Mouse (Mus musculus): ENCODE results near the gene C530025M09Rik. TPM values are rescaled to one million over a fixed set of nuclear protein-coding genes. Genes with fewer than 3 reads are reported as not detected.

Gene C530025M09Rik
- total RNA-seq (2014; fragmentation: Nextera tagmentation) (not detected in 2 replicates), total RNA-seq (2017) (not detected in 2 replicates)

DNA sequence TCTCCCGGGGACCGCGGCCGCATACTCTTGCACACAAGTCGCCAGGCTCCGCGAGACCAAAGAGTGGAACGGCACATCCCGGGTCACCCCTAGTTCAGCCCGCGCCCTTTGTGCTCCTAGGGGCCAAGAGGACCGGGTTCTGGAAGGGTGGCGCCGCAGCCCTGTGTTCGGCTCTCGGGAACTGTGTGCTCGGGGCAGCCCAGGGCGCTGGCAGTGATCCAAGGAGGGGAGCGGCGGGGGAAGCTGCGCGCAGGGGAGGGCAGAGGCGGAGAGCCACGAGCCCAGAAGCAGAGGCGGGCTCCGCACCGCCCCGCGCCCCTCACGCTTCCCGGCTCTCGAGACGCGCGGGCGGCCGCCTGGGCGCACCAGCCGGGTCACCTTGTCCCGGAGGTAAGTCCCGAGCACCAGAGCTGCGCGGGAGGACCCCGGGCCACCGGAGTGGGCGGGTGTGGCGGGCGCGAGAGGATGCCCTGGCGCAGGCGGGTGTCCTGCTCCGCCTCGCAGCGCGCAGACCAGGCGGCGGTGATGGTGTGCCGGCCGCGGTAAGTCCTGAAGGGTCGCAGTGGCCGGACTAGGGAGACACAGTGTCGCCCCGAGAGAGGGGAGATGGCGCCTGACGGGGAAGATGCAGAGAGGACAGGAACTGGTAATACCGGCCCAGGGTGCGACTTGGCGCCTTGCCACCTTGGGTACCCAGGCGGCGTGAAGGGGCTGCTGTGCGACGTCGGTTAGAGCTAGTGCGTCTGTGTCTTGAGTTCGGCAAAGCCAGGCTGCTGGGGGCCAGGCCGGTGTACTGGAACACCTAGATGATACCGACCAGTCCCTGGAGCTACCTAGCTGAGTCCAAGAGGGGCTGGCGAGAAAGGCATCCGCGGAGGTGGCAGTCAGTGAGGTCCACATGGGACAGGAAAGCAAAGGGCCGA is at the start of gene C530025M09Rik:
C530025M09Rik (minus strand) TSS at position 678 of the 923 bp plus-strand sequence.
- ATAC-seq (replicated peaks; ENCODE audit: low FRiP score, low TSS enrichment, poor library complexity, severe bottlenecking) = no peak

DNA sequence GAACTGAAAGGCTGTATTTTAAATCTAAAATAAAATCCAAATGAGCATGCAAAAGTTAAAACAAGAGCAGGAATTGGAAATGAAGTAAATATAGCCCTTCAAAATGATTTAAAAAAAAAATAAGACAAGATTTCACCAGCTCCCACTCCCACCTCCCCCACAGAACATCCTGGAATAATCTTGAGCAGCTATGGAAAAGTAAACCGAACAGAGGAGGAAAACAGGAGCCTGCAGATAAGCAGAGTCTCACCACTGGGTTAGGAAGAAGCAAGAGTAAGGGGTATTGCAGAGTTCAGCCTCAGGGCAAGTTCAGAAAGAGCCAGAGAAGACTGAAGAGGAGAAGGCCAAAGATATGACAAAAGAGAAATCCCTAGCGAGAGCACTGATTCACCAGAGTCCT is 46.9 kb upstream of the C530025M09Rik start:
- ATAC-seq (replicated peaks; ENCODE audit: low FRiP score, low TSS enrichment, poor library complexity, severe bottlenecking) = no peak

DNA sequence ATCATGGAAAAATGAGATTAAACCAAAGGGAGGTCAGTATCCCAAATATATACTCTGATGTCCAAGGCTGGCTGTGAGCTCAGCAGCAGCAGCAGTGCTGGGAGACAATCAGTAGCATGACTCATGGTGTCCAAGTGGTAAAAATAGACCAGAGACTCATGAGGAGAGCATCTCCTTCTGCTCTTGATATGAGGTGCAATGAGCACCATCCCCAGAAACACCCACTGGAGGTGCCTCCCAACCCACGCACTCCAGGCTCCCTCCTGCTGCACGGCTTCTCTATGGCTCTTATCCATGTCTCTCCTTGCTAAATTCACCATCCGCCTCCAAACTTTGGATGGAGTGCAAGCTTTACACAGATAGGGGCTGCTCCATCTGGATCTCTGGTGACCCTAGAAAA is 42.3 kb upstream of the C530025M09Rik start:
- no peak for ATAC-seq (replicated peaks; ENCODE audit: low FRiP score, low TSS enrichment, poor library complexity, severe bottlenecking)

DNA sequence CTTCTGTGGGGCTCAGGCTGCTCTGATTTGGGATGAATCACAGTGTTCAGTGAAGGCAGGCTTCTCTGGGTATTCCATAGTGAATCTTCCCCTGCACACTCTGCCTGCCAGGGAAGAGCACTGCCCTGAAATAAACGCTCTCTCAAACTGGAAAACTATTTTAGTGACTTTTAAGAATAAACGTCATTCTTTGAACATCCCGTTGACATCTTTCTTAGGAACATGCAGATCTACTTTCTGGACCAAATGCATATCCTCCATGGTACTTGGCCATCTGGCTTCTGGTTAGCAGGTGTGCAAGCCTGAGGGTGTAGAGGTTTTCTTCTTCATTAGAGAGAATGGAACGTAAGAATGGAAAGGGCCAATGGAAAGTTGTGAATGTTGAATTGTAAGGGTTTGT is 41.5 kb upstream of the C530025M09Rik start:
- ATAC-seq (replicated peaks; ENCODE audit: low FRiP score, low TSS enrichment, poor library complexity, severe bottlenecking) = no peak

DNA sequence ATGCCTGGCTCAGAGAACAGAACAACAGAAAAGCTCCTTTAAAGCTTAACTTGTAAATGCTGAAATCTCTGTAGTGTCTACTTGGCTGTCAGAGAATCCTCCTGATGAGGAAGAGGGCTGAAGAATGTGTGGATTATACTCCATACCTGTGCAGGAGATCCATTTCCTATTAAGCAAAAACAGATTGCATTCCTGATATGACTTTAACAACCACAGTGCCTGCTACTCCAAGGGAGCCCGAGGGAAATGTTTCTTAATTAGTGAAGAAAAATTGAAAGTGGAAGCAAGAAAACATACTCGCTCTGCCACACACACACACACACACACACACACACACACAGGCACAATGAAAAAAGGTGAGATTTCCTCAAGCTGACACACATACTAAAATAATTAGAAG is 39.5 kb upstream of the C530025M09Rik start:
- ATAC-seq (replicated peaks; ENCODE audit: low FRiP score, low TSS enrichment, poor library complexity, severe bottlenecking) = no peak

DNA sequence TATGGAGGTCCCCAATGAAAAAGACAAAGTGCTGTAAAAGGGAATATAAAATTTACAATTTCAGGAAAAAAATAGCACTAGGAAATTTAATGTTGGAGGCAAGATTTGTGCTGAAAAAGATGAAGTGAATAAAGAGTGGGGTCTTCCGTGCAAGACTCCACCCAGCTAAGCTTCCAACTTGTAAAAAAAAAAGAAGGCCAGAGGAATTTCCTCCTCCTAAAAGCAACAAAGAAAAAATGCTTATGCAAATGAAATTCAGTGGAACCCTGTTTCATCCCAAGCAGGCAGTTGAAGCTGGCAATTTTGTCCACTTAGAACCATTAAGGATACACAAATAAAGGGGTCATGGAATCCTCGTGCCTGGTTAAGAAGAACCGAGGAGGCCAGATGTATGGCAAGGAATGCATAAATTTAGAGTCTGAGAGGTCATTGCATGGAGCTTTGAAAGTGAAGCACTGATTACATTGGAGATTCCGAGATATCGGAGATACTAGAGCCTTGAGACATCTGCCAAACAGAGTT is 35.0 kb upstream of the C530025M09Rik start:
- ATAC-seq (replicated peaks; ENCODE audit: low FRiP score, low TSS enrichment, poor library complexity, severe bottlenecking) = no peak

DNA sequence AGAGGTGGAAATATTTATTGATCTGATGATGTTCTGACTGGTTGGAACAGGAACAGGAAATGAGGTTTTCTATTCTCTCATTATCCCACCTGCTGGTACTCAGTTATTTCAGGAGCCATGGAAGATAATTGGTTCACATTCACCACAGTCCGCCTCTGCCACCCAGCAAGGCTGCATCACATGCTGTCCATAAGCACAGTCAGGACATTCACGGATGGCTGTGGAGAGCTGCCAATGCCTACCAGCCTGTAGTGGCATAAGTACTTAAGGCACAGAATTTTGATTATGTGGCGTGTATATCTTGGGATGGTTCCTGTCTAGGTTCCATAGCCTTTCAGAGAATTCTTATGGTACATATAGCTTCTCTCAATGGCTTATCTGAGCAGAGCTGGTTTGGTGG is 30.0 kb upstream of the C530025M09Rik start:
- no peak for ATAC-seq (replicated peaks; ENCODE audit: low FRiP score, low TSS enrichment, poor library complexity, severe bottlenecking)

DNA sequence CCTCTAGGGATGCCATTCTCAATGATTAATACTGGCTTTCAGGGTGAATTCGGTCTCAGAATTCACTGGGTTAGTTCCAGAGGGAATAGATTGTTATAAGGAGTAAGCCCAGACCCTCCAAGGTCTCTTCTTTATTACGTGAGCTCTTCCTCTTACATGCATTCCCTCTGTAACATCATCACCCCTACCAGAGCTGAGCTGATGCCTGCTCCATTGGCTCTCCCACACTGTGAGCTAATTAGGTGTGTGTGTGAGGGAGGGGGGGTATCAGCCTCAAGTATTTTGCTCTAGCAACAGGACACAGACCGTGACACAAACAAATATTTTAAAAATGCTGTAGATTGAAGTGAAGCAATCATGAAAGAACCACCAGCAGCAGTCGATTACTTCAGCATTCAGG is 17.8 kb upstream of the C530025M09Rik start:
- ATAC-seq (replicated peaks; ENCODE audit: low FRiP score, low TSS enrichment, poor library complexity, severe bottlenecking) = no peak

DNA sequence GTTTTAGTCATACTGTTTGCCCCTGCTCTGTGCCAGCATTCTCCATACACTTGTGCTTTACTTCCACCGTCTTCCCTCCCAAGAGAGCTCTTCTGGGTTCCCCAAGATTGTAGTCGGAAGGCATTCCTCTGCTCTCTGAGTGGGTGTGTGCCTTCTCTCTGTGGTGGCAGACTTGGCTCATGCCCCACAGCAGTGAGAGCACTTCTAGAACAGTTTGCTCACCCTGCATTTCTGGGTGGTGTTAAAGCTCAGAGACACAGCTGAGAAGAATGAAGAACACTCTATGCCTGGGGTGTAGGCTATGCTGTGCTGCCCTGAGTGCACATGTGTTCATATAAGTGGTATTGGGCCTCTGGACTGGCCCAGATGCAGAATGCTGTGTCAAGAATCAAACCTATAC is 13.6 kb upstream of the C530025M09Rik start:
- no peak for ATAC-seq (replicated peaks; ENCODE audit: low FRiP score, low TSS enrichment, poor library complexity, severe bottlenecking)

DNA sequence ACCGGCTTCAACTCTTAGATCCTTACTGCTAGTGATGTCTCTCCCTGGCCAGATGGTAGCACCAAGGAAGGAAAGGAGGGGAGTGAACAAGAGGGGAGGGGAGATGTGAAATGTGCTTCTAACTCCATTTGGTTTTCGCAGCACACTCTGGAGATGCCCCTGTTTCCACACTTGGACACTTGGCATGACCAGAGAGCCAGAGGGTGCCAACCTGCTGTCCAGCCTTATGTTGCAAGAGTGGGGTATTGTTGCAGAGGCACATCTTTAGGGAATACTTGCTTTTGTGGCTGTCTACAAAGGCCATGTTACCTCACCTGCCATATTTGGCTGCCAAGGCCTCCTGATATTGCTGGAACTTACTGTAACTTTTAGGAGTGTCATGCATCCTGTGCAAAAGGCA is 8.7 kb upstream of the C530025M09Rik start:
- ATAC-seq (replicated peaks; ENCODE audit: low FRiP score, low TSS enrichment, poor library complexity, severe bottlenecking) = no peak

DNA sequence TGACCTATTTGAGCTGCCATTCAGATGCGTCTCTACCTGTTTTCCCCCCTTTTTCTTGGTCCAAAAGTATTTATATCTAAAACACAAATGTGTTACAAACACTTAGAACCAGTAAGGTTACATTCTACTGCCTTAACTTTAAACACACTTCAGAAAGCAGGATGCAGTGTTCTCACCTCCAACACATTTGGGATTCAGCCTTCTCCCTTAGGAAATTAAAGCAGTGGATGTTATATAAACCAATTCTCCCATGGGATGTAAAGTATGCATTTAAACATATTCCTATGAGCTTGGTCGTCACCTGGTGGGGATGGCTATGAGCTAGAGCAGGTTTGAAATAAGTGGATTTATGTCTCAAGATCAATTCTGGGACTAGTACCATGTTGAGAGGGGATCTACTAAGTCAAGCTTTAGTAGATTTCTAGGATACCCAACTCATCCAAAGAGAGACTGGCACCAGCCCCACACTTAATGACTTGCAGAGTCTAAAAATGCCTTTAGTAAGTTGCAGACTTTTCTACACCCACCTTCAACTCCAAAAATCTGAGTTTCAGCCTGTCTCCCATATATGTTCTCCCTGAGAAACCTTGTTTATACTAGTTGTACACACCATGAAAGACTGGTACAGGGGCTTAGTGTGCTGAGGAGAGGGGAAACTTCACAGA is 5.6 kb upstream of the C530025M09Rik start:
- ATAC-seq (replicated peaks; ENCODE audit: low FRiP score, low TSS enrichment, poor library complexity, severe bottlenecking) = no peak

DNA sequence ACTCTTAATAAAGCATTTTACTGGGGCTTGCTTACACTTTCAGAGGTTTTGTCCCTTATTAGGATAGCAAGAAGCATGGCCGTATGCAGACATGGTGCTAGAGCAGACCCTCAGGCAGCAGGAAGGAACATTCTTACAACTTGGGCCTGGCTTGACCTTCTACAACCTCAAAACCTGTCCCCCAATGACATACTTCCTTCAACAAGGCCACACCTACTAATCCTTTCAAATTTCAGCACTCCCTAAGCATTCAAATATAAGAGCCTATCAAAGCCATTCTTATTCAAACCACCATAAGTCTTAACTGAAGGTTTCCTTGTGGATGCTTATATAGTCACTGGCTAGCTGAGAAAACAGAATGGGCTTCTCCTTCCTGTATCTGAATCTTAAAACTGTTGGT is 4.1 kb upstream of the C530025M09Rik start:
- ATAC-seq (replicated peaks; ENCODE audit: low FRiP score, low TSS enrichment, poor library complexity, severe bottlenecking) = no peak

DNA sequence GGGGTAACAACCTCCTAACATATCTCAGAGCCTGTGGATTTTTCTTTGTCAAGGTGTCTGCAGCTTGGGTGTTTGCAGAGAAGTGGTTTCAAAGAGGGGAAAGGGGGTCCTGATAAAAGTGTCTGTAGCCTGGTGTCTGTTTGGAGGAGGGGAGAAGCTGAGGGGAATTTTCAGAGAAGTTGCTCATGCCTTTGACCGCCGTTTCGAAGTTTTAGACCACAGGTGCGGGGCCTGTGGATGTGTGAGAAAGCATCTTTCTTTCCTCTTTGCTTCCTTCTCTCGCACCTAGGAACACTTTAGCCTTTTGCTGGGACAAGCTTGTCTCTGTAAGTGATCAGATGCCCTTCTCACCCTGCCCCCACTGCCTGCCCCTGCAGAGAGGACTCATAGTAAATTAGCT is 1.3 kb upstream of the C530025M09Rik start:
- no peak for ATAC-seq (replicated peaks; ENCODE audit: low FRiP score, low TSS enrichment, poor library complexity, severe bottlenecking)

DNA sequence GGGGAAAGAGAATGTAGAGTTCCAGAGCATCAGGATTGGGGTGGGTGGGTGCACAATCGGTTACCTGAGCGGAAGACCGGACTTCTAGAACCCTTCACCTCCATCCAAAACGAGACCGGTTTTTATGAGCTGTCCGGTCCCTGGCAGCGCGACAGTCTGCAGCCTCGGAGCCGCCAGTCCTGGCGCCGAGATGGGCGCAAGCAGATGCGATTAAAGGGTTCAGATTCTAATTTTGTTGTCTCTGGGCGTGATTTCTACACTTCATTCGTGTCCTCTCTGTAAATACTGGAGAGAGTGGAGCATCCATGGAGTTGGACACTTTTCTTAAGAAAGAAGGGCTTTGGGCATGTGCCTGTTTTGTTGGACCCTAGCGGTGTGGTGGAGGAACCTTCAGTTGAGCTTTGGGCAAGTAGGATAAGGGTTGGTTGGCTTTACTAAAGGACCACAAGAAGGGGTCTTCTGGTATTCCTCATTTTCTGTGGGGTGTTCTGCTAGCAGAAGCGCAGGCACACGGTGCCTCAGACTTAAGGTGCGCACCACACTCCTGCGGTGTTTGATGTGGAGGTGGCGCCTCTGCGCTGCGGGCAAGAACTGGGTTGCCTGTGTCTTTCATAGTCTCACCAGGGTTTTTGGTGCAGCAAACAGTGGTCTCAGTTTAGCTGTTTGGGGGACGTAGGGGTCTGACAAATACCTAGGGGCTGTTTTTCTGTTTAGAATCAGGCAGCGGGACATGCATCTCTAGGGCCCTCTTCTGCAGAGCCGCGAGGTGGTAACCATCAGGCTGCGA is 639 bp upstream of the C530025M09Rik start:
- ATAC-seq (replicated peaks; ENCODE audit: low FRiP score, low TSS enrichment, poor library complexity, severe bottlenecking) = no peak

DNA sequence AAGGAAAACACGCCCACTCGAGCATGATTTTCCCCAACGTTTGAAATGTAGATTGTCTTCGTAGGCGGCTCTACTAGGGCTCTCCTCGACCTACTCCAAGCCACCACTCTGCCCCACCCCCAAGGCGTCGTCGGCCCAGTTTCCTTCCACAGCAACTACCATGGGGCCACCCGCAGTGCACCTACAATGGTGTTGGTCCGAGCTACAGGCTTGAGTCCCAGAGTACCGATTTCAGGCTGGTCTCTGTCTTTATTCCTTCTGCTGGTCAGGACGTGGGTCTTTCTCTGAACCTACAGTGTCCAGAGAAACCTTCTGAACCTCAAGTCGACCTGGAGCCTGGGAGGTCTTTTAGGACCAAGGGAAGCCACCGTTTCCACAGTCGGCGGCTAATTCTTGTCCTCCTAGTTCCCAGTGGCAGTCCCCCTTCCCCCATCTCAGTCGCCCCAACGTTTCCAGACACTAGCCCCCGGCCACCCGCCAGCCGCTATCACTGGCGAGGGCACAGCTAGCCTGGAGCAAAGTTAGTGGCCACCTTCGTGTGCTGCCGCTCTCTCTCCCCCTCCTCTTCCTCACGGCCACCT is 968 bp downstream of the C530025M09Rik start:
- ATAC-seq (replicated peaks; ENCODE audit: low FRiP score, low TSS enrichment, poor library complexity, severe bottlenecking) = no peak

DNA sequence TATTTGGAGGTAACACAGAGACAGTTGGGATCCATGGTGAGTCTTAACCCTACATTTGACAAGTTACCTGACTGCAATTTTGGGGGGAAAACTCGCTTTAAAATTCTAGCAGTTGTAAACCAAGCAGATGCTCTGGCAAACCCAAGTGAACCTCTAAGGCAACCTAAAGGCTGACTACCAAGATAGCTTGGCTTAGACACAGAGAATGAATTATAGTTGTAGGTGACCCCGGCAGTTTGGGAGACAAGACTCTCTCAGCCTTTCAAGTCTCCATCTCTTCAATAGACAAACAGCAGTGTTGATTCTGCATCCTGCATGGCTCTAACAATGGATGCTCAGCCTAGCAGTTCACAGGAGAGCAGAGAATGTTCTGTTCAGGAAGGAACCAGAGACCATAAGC is 2.1 kb downstream of the C530025M09Rik start, which contains the start of gene Syndig1:
Syndig1 (plus strand) TSS at position 301 of the 400 bp plus-strand sequence.
- ATAC-seq (replicated peaks; ENCODE audit: low FRiP score, low TSS enrichment, poor library complexity, severe bottlenecking) = no peak

DNA sequence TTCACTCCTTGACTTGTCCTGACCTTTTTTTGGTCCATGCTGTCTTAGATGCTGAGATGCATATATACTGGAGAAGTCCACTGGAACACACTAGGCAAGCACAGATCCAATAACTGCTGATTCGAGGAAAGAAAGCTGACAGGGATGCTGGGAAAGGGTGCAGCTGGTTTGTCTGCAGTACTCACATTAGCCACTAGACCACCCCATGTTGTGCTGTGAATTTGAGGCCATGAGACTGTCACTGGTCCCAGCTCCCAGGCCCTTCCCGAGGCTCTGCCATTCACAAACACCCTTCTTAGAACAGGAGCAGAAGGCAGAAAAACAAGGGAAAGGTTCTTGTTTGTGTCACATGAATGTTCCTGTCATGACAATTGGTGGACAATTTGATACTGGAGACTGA is 10.8 kb downstream of the C530025M09Rik start:
- no peak for ATAC-seq (replicated peaks; ENCODE audit: low FRiP score, low TSS enrichment, poor library complexity, severe bottlenecking)

DNA sequence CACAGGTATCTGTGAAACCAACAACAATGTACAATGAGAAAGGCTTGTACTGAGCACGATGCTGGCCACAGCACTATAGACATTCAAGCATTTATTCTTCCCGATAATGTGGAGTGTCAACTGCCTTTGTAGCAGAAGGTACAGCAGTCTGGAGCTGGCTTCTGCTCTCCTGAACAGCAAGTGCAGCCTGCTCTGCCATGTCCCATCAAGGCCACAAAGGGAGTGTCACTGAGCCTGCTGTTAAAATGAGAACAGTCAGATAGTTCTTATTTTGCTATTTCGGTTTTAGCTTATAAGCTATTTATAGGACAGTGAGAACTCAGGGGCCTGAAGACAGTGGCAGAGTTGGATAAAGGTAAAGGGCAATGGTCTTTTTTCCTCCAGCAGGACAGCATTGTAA is 11.3 kb downstream of the C530025M09Rik start:
- ATAC-seq (replicated peaks; ENCODE audit: low FRiP score, low TSS enrichment, poor library complexity, severe bottlenecking) = no peak

DNA sequence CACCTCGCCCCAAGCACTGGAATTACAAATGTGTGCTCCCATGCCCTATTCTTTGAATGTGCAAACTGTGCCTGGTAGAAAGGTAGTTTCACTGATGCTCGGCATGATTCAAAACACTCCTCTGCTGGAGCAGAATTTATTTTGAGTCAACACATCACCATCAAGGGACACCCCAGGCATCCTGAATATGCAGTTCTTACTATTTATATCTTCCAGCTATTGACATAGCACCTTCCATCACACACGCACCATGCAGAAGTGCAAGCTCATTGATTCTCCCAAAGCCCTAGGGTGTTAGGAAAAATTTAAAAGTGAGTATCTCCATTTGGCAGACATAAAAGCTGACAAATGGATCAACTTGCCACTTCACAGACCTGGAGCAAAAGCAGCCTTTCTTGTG is 12.6 kb downstream of the C530025M09Rik start:
- ATAC-seq (replicated peaks; ENCODE audit: low FRiP score, low TSS enrichment, poor library complexity, severe bottlenecking) = no peak
